Mouse (Mus musculus): ENCODE measurements around the gene Sox13. TPM values are rescaled to one million over a fixed set of nuclear protein-coding genes. Genes with fewer than 3 reads are reported as not detected.

Sox13 gene
- polyA plus RNA-seq, 1 experiment from 2014 or later = 1.7 TPM

DNA sequence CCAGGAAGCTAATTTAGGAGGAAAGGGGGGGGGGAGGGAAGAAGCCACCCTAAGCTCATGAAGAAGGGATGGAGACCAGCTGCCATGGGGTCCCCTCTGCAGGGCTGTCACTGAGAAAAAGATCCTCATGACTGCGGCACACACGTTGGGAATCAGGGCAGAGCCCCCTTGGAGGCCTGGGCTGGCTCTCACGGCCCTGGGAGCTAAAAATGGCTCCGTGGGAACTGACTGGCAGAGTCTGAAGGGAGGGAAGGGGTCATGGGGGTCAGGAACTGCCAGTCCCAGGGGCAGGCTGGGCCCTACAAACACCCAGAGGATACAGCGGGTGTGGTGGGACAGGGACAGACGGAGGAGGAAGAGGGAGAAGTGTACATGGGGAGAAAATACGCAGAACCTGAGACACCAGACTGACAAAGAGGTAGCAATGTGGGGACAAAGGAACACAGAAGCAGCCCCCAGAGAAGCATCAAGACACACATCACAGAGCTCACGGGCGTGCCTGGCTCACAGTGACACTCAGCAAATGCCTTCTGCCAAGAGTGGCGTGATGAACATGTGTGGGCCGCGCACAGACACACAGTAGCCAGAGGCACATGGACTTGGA lies 41.5 kb downstream of the Sox13 start:
- H3K4me1 ChIP-seq (ENCODE audit: control insufficient read depth, low read depth, low read length) = no peaks in the 10 kb centered on the region
- no peaks in the 10 kb centered on the region for H3K36me3 ChIP-seq (ENCODE audit: control insufficient read depth, insufficient read depth)
- no peaks in the 10 kb centered on the region for H3K9me3 ChIP-seq (replicated peaks; ENCODE audit: control insufficient read depth, low read length)
- no peak overlapping the region for H3K9ac ChIP-seq (ENCODE audit: low read depth, low read length)
- H3K27ac ChIP-seq (ENCODE audit: low read length) = no peak overlapping the region
- no peak overlapping the region for H3K4me3 ChIP-seq (ENCODE audit: low read depth, low read length)
- WGBS (ENCODE audit: insufficient replicate concordance) = 60% methylated on average over 12 of the region's 12 CpGs
- no peaks in the 10 kb centered on the region for H3K27me3 ChIP-seq (ENCODE audit: control insufficient read depth, insufficient read depth, low read depth, low read length)
- ATAC-seq (ENCODE audit: low read depth) = no peak
- no peak overlapping the region for H3K4me2 ChIP-seq (ENCODE audit: low read depth, low read length)

DNA sequence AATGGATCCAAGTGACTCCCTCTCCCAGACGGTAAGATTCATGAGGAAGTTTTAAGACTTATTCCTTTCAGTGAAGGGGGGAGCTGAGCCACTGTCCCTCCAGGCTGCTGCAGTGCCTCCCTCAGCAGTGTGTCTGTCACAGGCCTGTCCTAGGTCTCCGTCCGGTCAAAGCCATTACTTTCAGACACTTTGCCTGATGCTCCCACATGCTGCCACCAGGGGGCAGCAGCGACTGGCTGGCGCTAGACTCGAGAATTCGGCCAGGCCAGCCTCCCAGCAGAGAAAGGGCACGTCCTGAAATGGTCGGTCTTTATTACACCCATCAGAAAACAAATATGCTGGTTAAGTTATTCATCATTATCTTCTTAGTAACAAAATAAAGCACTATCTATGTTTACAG lies 42.2 kb downstream of the Sox13 start:
- Histone ChIP-seq H3K36me3 (ENCODE audit: control insufficient read depth, insufficient read depth) (no peaks in the 10 kb centered on the region), H3K9me3 (replicated peaks; ENCODE audit: control insufficient read depth, low read length) (no peaks in the 10 kb centered on the region), H3K27me3 (ENCODE audit: control insufficient read depth, insufficient read depth, low read depth, low read length) (no peaks in the 10 kb centered on the region), H3K4me2 (ENCODE audit: low read depth, low read length) (no peak overlapping the region), H3K4me1 (ENCODE audit: control insufficient read depth, low read depth, low read length) (no peaks in the 10 kb centered on the region), H3K27ac (ENCODE audit: low read length) (no peak overlapping the region), H3K9ac (ENCODE audit: low read depth, low read length) (no peak overlapping the region), H3K4me3 (ENCODE audit: low read depth, low read length) (no peak overlapping the region)
- ATAC-seq (ENCODE audit: low read depth) = no peak; the same call in 1 of the 2 replicates
- WGBS (ENCODE audit: insufficient replicate concordance) = 9% methylated on average over 9 of the region's 9 CpGs

DNA sequence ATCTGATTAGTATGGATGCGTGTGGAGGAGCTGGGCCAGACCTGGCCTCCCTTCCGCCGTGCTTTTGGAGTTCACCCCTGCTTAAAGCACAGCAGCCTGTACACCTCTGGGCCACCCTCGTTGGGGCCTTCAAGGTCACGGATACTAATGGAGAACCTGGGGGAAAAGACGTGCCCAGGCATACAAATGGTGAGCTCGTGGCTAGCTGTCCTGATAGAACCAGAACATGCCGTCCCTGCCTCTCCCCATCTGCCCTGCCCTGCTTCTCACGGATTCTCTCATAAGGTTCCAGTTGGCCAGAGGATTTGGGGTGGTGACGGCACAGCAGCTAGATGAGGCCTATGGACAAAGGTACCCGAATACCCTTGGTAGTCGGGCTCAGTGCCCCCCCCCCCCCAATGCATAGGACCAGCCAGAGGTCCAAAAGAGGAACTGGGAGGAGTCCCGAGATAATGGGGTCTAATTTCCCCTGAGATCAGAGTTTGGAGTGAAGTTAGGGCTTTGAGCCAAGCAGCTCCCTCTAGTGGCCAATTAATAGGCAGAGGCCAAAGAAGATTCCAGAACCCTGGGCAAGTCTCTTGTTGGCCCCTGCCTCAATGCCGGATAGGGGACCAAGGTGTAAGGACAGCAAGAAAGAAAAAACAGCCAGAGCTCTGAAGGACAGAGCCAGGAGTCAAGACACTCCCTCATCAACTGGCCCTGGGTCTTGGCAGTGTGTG lies 43.7 kb downstream of the Sox13 start:
- H3K9ac ChIP-seq (ENCODE audit: low read depth, low read length) = no peak overlapping the region
- 53% methylated on average over 14 of the region's 14 CpGs for WGBS (ENCODE audit: insufficient replicate concordance)
- no peak overlapping the region for H3K27ac ChIP-seq (ENCODE audit: low read length)
- no peaks in the 10 kb centered on the region for H3K9me3 ChIP-seq (replicated peaks; ENCODE audit: control insufficient read depth, low read length)
- no peak overlapping the region for H3K4me2 ChIP-seq (ENCODE audit: low read depth, low read length)
- H3K4me3 ChIP-seq (ENCODE audit: low read depth, low read length) = no peak overlapping the region
- no peaks in the 10 kb centered on the region; the same call in 1 of the 2 replicates for H3K4me1 ChIP-seq (ENCODE audit: control insufficient read depth, low read depth, low read length)
- no peak for ATAC-seq (ENCODE audit: low read depth)
- no peaks in the 10 kb centered on the region for H3K36me3 ChIP-seq (ENCODE audit: control insufficient read depth, insufficient read depth)
- H3K27me3 ChIP-seq (ENCODE audit: control insufficient read depth, insufficient read depth, low read depth, low read length) = no peaks in the 10 kb centered on the region

DNA sequence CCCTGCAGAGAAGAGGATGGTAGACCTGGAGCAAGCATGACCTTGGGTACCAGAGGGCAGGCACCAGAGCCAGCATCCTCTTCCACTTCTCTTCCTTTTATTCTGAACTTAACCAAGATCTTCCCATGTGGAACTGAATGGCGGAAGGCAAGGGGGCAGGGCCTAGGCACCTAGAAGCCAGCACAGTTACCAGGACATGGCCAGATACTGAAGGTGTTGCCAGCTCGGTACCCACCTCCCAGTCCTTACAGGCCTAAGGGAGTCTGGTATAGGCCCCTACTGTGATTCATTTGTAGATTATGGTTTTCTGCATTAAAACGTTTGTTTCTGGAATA lies 44.2 kb downstream of the Sox13 start:
- Histone ChIP-seq H3K9ac (ENCODE audit: low read depth, low read length) (no peak overlapping the region), H3K27ac (ENCODE audit: low read length) (no peak overlapping the region), H3K4me2 (ENCODE audit: low read depth, low read length) (no peak overlapping the region), H3K36me3 (ENCODE audit: control insufficient read depth, insufficient read depth) (no peaks in the 10 kb centered on the region), H3K27me3 (ENCODE audit: control insufficient read depth, insufficient read depth, low read depth, low read length) (no peaks in the 10 kb centered on the region), H3K4me1 (ENCODE audit: control insufficient read depth, low read depth, low read length) (no peaks in the 10 kb centered on the region; the same call in 1 of the 2 replicates), H3K9me3 (replicated peaks; ENCODE audit: control insufficient read depth, low read length) (no peaks in the 10 kb centered on the region), H3K4me3 (ENCODE audit: low read depth, low read length) (no peak overlapping the region)
- no peak for ATAC-seq (ENCODE audit: low read depth)
- 59% methylated on average over 3 of the region's 3 CpGs for whole genome bisulfite sequencing (ENCODE audit: insufficient replicate concordance)

DNA sequence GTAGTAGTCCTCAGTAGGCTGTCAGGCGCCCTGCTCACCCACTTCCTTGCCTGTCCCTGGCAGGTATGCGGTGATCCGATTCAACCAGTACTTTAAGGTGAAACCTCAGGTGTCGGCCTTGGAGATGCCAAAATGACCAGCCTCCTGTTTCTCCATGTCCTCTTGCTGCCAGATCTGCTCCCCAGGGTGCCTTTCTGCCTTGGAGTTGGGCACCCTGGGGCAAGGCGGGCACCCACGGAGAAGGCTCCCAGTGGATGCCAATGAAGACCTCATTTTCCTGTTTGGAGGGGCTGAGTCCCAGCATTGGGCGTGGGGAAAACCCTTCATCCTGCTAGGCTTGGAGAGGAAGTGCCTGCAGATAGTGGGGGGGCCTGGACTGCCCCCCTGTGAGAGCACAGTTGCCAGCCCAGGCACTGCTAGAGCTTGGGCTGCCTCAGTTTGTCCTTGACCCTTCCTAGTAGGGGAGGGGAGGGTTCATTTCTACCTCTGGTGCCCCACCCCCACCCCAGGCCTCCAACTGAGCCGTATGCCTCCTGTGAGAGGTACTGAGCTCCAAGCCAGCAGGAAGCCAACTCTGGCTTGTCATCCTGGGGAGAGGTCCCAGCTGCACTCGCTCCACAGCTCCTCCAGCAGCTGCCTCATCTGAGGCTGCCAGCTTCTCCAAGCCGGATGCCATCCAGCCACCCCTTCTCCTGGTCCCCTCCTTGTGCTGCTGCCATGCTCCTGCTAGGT lies 44.8 kb downstream of the Sox13 start:
- ATAC-seq (ENCODE audit: low read depth) = no peak
- H3K36me3 ChIP-seq (ENCODE audit: control insufficient read depth, insufficient read depth) = no peaks in the 10 kb centered on the region
- H3K27ac ChIP-seq (ENCODE audit: low read length) = no peak overlapping the region
- H3K27me3 ChIP-seq (ENCODE audit: control insufficient read depth, insufficient read depth, low read depth, low read length) = no peaks in the 10 kb centered on the region
- H3K4me2 ChIP-seq (ENCODE audit: low read depth, low read length) = no peak overlapping the region
- no peak overlapping the region for H3K9ac ChIP-seq (ENCODE audit: low read depth, low read length)
- H3K4me1 ChIP-seq (ENCODE audit: control insufficient read depth, low read depth, low read length) = no peaks in the 10 kb centered on the region; the same call in 1 of the 2 replicates
- 54% methylated on average over 10 of the region's 10 CpGs for WGBS (ENCODE audit: insufficient replicate concordance)
- H3K4me3 ChIP-seq (ENCODE audit: low read depth, low read length) = no peak overlapping the region
- no peaks in the 10 kb centered on the region for H3K9me3 ChIP-seq (replicated peaks; ENCODE audit: control insufficient read depth, low read length)

DNA sequence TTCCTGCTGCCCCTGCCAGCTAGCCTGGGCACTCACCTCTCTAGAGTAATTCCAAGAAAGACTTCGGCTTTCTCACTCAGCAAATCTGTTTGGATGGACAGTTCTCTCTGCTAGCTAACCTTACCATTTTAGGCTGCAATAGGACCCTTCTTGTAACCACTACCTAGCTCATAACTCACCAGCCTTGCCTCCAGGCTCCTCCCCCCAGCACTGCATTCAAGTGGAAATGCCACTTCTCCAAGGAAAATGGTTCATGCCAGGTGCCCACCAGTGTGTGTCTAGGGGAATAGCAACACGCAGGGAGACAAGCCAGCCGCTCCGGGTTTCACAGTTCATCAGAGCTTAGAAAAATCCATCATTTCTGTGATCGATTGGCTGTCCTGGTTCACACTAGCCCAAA lies 46.6 kb downstream of the Sox13 start:
- 65% methylated on average over 5 of the region's 5 CpGs for WGBS (ENCODE audit: insufficient replicate concordance)
- no peak overlapping the region for H3K4me3 ChIP-seq (ENCODE audit: low read depth, low read length)
- H3K9me3 ChIP-seq (replicated peaks; ENCODE audit: control insufficient read depth, low read length) = no peaks in the 10 kb centered on the region
- H3K9ac ChIP-seq (ENCODE audit: low read depth, low read length) = no peak overlapping the region
- no peak overlapping the region for H3K27ac ChIP-seq (ENCODE audit: low read length)
- ATAC-seq (ENCODE audit: low read depth) = no peak
- peaks cover 2% of the 10 kb centered on the region for H3K4me1 ChIP-seq (ENCODE audit: control insufficient read depth, low read depth, low read length)
- H3K27me3 ChIP-seq (ENCODE audit: control insufficient read depth, insufficient read depth, low read depth, low read length) = no peaks in the 10 kb centered on the region
- no peak overlapping the region for H3K4me2 ChIP-seq (ENCODE audit: low read depth, low read length)
- H3K36me3 ChIP-seq (ENCODE audit: control insufficient read depth, insufficient read depth) = no peaks in the 10 kb centered on the region

DNA sequence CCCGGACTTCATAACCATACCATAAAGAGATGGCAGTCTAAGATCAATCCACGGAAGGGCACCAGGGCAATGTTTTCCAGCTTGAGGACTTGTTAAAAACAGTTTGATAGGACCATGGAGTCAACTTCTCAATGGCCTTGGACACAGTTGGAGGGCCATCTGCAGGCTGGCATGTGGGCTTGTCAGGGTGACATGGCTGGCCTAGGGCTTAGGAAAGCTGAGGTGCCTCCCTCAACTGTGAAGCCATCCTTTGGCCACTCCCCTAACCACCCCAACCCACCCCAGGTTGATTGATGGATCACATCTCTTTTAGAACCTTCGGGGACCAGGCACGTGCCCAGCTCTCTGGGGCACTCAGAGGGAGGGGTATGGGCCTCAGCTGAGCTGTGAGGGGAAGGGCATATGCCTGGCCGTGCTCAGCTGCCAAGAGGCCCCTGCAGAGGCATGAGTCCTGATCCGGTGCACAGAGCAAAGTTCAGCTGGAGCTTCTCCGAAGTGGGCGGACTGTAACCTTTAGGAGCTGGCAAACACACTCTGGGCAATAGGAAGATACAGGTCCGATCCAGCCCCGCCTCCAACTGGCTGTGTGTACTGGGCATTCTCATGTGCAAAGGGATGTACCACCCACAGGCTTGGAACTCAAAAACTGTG lies 48.4 kb downstream of the Sox13 start:
- H3K27ac ChIP-seq (ENCODE audit: low read length) = peak overlapping the region; percentile 38; the same call in 1 of the 2 replicates
- H3K9me3 ChIP-seq (replicated peaks; ENCODE audit: control insufficient read depth, low read length) = no peaks in the 10 kb centered on the region
- peaks cover 3% of the 10 kb centered on the region for H3K4me1 ChIP-seq (ENCODE audit: control insufficient read depth, low read depth, low read length)
- no peak overlapping the region for H3K4me2 ChIP-seq (ENCODE audit: low read depth, low read length)
- no peaks in the 10 kb centered on the region for H3K27me3 ChIP-seq (ENCODE audit: control insufficient read depth, insufficient read depth, low read depth, low read length)
- ATAC-seq (ENCODE audit: low read depth) = peak; percentile 67
- H3K4me3 ChIP-seq (ENCODE audit: low read depth, low read length) = no peak overlapping the region
- 40% methylated on average over 10 of the region's 10 CpGs for WGBS (ENCODE audit: insufficient replicate concordance)
- H3K36me3 ChIP-seq (ENCODE audit: control insufficient read depth, insufficient read depth) = no peaks in the 10 kb centered on the region
- no peak overlapping the region for H3K9ac ChIP-seq (ENCODE audit: low read depth, low read length)

- no peak overlapping the region for H3K4me3 ChIP-seq (ENCODE audit: low read depth, low read length)
- WGBS (ENCODE audit: insufficient replicate concordance) = 21% methylated on average over 8 of the region's 8 CpGs
- peaks cover 15% of the 10 kb centered on the region for H3K4me1 ChIP-seq (ENCODE audit: control insufficient read depth, low read depth, low read length)
- no peaks in the 10 kb centered on the region for H3K27me3 ChIP-seq (ENCODE audit: control insufficient read depth, insufficient read depth, low read depth, low read length)
- peak overlapping the region; percentile 75 for H3K27ac ChIP-seq (ENCODE audit: low read length)
- peak; percentile 82 for ATAC-seq (ENCODE audit: low read depth)
- no peak overlapping the region for H3K4me2 ChIP-seq (ENCODE audit: low read depth, low read length)
- no peak overlapping the region for H3K9ac ChIP-seq (ENCODE audit: low read depth, low read length)
- H3K9me3 ChIP-seq (replicated peaks; ENCODE audit: control insufficient read depth, low read length) = no peaks in the 10 kb centered on the region
- H3K36me3 ChIP-seq (ENCODE audit: control insufficient read depth, insufficient read depth) = no peaks in the 10 kb centered on the region
Observed at GRCm38 (mm10) chr1:133372113-133372512, 52.1 kb downstream of the Sox13 start.
